Mouse (Mus musculus): Measurements from ENCODE around the gene Tas2r130.
"Not testable (repeated sequence)": the region's sequence is repeated elsewhere in the genome, so short reads cannot be mapped to it uniquely, and the experiment has no call there.

The Tas2r130 gene

DNA sequence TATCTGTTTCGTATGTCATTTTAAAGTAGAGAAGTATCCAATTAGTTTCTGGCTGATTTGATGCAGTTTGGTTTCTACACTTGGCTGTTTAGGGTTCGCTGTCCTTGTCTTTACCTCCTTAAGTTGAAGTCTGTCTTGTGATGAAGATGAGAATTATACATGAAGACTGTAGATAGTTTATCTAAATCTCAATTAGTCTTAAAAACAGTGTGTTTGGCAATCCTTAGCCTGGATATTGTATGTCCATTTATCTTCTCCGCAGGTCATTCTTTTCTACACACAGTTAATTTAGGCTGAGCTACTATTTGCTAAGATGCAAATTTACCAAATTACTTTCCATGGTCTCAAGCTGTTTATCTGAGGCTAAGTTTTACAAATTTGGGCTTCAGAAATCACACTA is at the start of gene Tas2r130:
Gene Tas2r130 (minus strand): TSS at position 101 of the 400 bp plus-strand sequence.
- no peak for DNase-seq (ENCODE audit: low read depth, low spot score)

DNA sequence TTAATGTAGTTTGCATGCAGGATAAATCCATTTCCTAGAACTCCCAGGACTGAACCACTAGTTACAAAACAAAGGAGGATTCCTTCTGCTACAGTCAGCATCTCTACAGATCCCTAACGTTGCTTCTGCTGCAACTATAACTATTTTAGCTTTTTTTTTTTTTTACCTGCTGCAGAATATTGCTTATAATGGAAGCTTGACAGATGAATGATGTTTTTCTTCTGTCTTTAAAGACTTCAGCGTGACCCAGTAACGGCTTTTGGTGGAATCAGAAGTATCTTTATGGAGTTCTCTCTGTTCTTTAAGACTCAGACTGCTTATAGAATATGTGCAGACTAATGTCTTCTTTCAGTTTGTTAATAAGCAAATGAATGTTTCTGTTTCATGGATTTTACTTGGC is 48.1 kb upstream of the Tas2r130 start, which contains the start of gene Tas2r106:
Gene Tas2r106 (minus strand): TSS at position 101 of the 400 bp plus-strand sequence.
- no peak for DNase-seq (ENCODE audit: low read depth, low spot score)

DNA sequence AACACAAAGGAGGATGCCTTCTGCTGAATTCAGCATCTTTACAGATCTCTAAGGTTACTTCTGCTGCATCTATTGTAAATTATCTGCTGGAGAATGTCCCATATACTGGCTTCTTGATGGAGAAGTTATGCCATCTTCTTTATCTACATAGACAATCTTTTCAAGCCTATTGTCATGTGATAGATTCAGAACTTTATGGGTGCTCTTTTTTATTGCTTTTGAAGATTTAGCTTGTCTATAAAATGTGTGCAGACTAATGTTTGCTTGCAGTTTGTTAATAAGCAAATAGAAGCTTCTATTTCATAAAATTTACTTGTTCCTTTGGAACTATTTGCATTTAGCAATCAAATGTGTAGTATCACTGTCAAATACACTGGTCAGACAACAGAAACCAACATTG is 29.3 kb upstream of the Tas2r130 start, which contains the start of gene Tas2r107:
Gene Tas2r107 (minus strand): TSS at position 101 of the 400 bp plus-strand sequence.
- no peak for DNase-seq (ENCODE audit: low read depth, low spot score)

DNA sequence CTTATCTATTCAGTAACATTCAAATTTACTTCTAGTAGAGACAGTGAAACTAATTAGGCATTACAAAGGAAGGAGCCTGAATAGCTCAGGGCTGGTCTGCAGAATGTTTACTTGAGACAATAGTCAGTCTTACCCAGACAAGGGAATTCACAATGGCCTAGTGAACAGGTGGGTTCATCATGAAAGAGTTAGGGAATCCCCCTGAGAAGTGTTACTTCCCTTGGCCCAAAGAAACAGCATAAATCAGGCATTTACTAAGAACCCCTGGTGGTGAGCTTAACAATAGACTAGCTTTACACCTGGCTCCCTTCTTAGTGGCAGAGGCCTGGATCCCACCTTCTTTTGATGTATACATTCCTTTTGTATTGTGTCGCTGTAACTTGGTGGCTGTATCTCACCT is 20.8 kb downstream of the Tas2r130 start:
- not testable (repeated sequence) for DNase-seq (ENCODE audit: low read depth, low spot score)

DNA sequence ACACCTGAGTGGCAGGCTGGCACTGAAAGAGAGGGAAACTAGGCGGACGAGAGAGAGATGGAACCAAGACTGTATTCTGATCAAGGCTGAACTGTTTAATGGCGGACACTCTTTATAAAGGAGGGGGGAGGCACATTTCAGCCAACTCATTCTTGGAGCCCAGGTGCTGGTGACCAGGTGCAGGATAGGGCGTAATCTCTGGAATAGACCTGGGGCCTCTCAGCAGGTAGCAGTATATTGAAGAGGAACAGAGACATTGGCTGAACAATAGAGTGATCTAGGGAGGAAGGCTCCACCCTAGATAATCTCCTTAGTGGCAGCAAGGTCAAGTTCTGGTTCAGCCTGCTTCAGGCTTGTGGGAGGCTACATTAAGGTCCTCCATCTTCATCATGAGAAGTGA is 25.9 kb downstream of the Tas2r130 start:
- DNase-seq (ENCODE audit: low read depth, low spot score), result no peak

Data from telencephalon, adult 2 months (tissue).